Mouse (Mus musculus) stomach, embryonic 16.5 days (tissue): ENCODE data around the gene Aym1. TPM values are rescaled to one million over a fixed set of nuclear protein-coding genes. Genes with fewer than 3 reads are reported as not detected.
"Not testable (repeated sequence)": the region's sequence is repeated elsewhere in the genome, so short reads cannot be mapped to it uniquely, and the experiment has no call there.

ENCODE experiments used
- ATAC-seq: fragments of 200-750 bp; cut with Nextera tagmentation; 2 replicates; pipeline ENCODE4 v1.8.0; 2017; ENCODE audit warnings: moderate number of reproducible peaks, moderate TSS enrichment; ENCODE audit not compliant: insufficient read depth, low FRiP score
- H3K27ac ChIP-seq: fragments of 300-500 bp; sonication (generic); 2 replicates; pipeline ENCODE4 v1.5.1; 2014; ENCODE audit warnings: low read length
- H3K27me3 ChIP-seq: fragments of 300-500 bp; sonication (generic); 2 replicates; pipeline ENCODE4 v1.6.1; 2014; ENCODE audit warnings: low read length, control low read depth, mixed read lengths; ENCODE audit not compliant: control insufficient read depth, insufficient read depth
- H3K36me3 ChIP-seq: fragments of 300-500 bp; sonication (generic); 2 replicates; pipeline ENCODE4 v1.6.1; 2014; ENCODE audit warnings: low read length; ENCODE audit not compliant: control insufficient read depth, insufficient read depth
- H3K4me1 ChIP-seq: fragments of 300-500 bp; sonication (generic); 2 replicates; pipeline ENCODE4 v1.6.1; 2014; ENCODE audit warnings: low read length, control low read depth, mixed read lengths; ENCODE audit not compliant: control insufficient read depth, insufficient read depth
- H3K4me2 ChIP-seq: fragments of 300-500 bp; sonication (generic); 2 replicates; pipeline ENCODE4 v1.6.1; 2014; ENCODE audit warnings: low read depth, low read length, mixed read lengths
- H3K4me3 ChIP-seq: fragments of 300-500 bp; sonication (generic); replicated peaks from 2 replicates; pipeline ENCODE4 v1.5.1; 2014; ENCODE audit warnings: mild to moderate bottlenecking, low read length
- H3K9ac ChIP-seq: fragments of 300-500 bp; sonication (generic); 2 replicates; pipeline ENCODE4 v1.6.1; 2014; ENCODE audit warnings: low read length
- H3K9me3 ChIP-seq: fragments of 300-500 bp; sonication (generic); replicated peaks from 2 replicates; pipeline ENCODE4 v1.6.1; 2016; ENCODE audit warnings: low read length, control low read depth; ENCODE audit not compliant: control insufficient read depth
- WGBS: fragments of 180-500 bp; shearing (Covaris S2); extraction: QIAGEN DNeasy Blood & Tissue Kit; methylation state at CpG from one replicate; pipeline ENCODE4 v1.1.7; 2014; 5-methylcytosine and 5-hydroxymethylcytosine counted together
- polyA plus RNA-seq: library from polyadenylated mRNA; unstranded; fragments of >200 nt; fragmentation: Nextera tagmentation; extraction: Ambion mirVana; gene quantifications from 2 replicates; pipeline ENCODE4 v1.2.1, GENCODE M21; 2015

Gene Aym1
- polyA plus RNA-seq, 1 experiment from 2014 or later, result not detected

- no peak overlapping the region for H3K27ac ChIP-seq
- H3K27me3 ChIP-seq, result no peaks in the 10 kb centered on the region
- H3K4me2 ChIP-seq, result no peak overlapping the region
- WGBS, result 85% methylated on average over 8 of the region's 8 CpGs
- no peak for ATAC-seq
- no peaks in the 10 kb centered on the region; the same call in 1 of the 2 replicates for H3K4me1 ChIP-seq
- no peaks in the 10 kb centered on the region for H3K9me3 ChIP-seq
- H3K36me3 ChIP-seq, result no peaks in the 10 kb centered on the region
- H3K9ac ChIP-seq, result no peak overlapping the region
- no peak overlapping the region for H3K4me3 ChIP-seq
Observed at GRCm38 (mm10) chr5:113363177-113363576, 6.1 kb downstream of the Aym1 start.

- Histone ChIP-seq H3K4me3 (no peak overlapping the region), H3K9ac (no peak overlapping the region), H3K36me3 (no peaks in the 10 kb centered on the region), H3K4me2 (no peak overlapping the region), H3K9me3 (no peaks in the 10 kb centered on the region), H3K4me1 (no peaks in the 10 kb centered on the region), H3K27ac (no peak overlapping the region), H3K27me3 (no peaks in the 10 kb centered on the region)
- ATAC-seq, result peak; percentile 23; the same call in 1 of the 2 replicates
- 5% methylated on average over 20 of the region's 20 CpGs for WGBS
Observed at GRCm38 (mm10) chr5:113365921-113366320, 8.8 kb downstream of the Aym1 start.

GRCm38 (mm10) chr5:113367726-113368125 lies 10.6 kb downstream of the Aym1 start:
- not testable (repeated sequence) for ATAC-seq, H3K9me3 ChIP-seq, H3K4me3 ChIP-seq, H3K27me3 ChIP-seq, H3K27ac ChIP-seq, H3K4me2 ChIP-seq, H3K36me3 ChIP-seq, H3K9ac ChIP-seq, H3K4me1 ChIP-seq

- H3K9ac ChIP-seq, result no peak overlapping the region
- H3K9me3 ChIP-seq, result no peaks in the 10 kb centered on the region
- no peak overlapping the region for H3K4me3 ChIP-seq
- H3K36me3 ChIP-seq, result no peaks in the 10 kb centered on the region
- no peaks in the 10 kb centered on the region for H3K4me1 ChIP-seq
- H3K4me2 ChIP-seq, result no peak overlapping the region
- H3K27me3 ChIP-seq, result peaks cover 6% of the 10 kb centered on the region; the same call in 1 of the 2 replicates
- H3K27ac ChIP-seq, result no peak overlapping the region
- 74% methylated on average over 17 of the region's 17 CpGs for WGBS
- no peak for ATAC-seq
Observed at GRCm38 (mm10) chr5:113369262-113369868, 12.3 kb downstream of the Aym1 start.

GRCm38 (mm10) chr5:113372449-113372848 lies 15.4 kb downstream of the Aym1 start:
- peaks cover 6% of the 10 kb centered on the region; the same call in 1 of the 2 replicates for H3K27me3 ChIP-seq
- no peaks in the 10 kb centered on the region for H3K4me1 ChIP-seq
- ATAC-seq, result no peak
- no peak overlapping the region for H3K4me3 ChIP-seq
- no peak overlapping the region for H3K9ac ChIP-seq
- H3K4me2 ChIP-seq, result no peak overlapping the region
- WGBS, result 77% methylated on average over 4 of the region's 4 CpGs
- H3K36me3 ChIP-seq, result no peaks in the 10 kb centered on the region
- no peaks in the 10 kb centered on the region for H3K9me3 ChIP-seq
- H3K27ac ChIP-seq, result no peak overlapping the region

- ATAC-seq, result no peak
- peak overlapping the region; percentile 22 for H3K4me3 ChIP-seq
- no peaks in the 10 kb centered on the region for H3K36me3 ChIP-seq
- H3K9ac ChIP-seq, result no peak overlapping the region; the same call in 1 of the 2 replicates
- H3K4me1 ChIP-seq, result no peaks in the 10 kb centered on the region
- WGBS, result 7% methylated on average over 33 of the region's 33 CpGs
- H3K27me3 ChIP-seq, result peaks cover 6% of the 10 kb centered on the region; the same call in 1 of the 2 replicates
- H3K9me3 ChIP-seq, result no peaks in the 10 kb centered on the region
- peak overlapping the region; percentile 37 for H3K4me2 ChIP-seq
- no peak overlapping the region for H3K27ac ChIP-seq
Observed at GRCm38 (mm10) chr5:113372995-113373950, 16.2 kb downstream of the Aym1 start.

- WGBS, result 60% methylated on average over 10 of the region's 10 CpGs
- no peaks in the 10 kb centered on the region for H3K36me3 ChIP-seq
- H3K9me3 ChIP-seq, result no peaks in the 10 kb centered on the region
- no peak overlapping the region for H3K27ac ChIP-seq
- no peaks in the 10 kb centered on the region for H3K4me1 ChIP-seq
- H3K9ac ChIP-seq, result no peak overlapping the region
- ATAC-seq, result no peak
- no peak overlapping the region for H3K4me3 ChIP-seq
- no peak overlapping the region for H3K4me2 ChIP-seq
- H3K27me3 ChIP-seq, result peaks cover 6% of the 10 kb centered on the region; the same call in 1 of the 2 replicates
Observed at GRCm38 (mm10) chr5:113374290-113374689, 17.2 kb downstream of the Aym1 start.

GRCm38 (mm10) chr5:113375783-113376182 lies 18.7 kb downstream of the Aym1 start:
- Histone ChIP-seq H3K27me3 (peaks cover 6% of the 10 kb centered on the region; the same call in 1 of the 2 replicates), H3K4me3 (no peak overlapping the region), H3K36me3 (no peaks in the 10 kb centered on the region), H3K4me1 (no peaks in the 10 kb centered on the region), H3K9ac (no peak overlapping the region), H3K4me2 (no peak overlapping the region), H3K27ac (no peak overlapping the region), H3K9me3 (no peaks in the 10 kb centered on the region)
- ATAC-seq, result no peak
- 30% methylated on average over 3 of the region's 3 CpGs for WGBS

GRCm38 (mm10) chr5:113376292-113376691 lies 19.2 kb downstream of the Aym1 start:
- H3K36me3 ChIP-seq, result no peaks in the 10 kb centered on the region
- 86% methylated on average over 1 of the region's 1 CpGs for WGBS
- no peaks in the 10 kb centered on the region for H3K9me3 ChIP-seq
- peaks cover 6% of the 10 kb centered on the region; the same call in 1 of the 2 replicates for H3K27me3 ChIP-seq
- H3K4me1 ChIP-seq, result no peaks in the 10 kb centered on the region
- no peak overlapping the region for H3K4me3 ChIP-seq
- H3K4me2 ChIP-seq, result no peak overlapping the region
- ATAC-seq, result no peak
- no peak overlapping the region for H3K27ac ChIP-seq
- H3K9ac ChIP-seq, result no peak overlapping the region
